Mouse (Mus musculus) gastrocnemius, postnatal 14 days (tissue): ENCODE data around the gene Zfp672. TPM values are rescaled to one million over a fixed set of nuclear protein-coding genes. Genes with fewer than 3 reads are reported as not detected.
A peak's percentile ranks its signal among the peaks of the same experiment; 100 is the strongest.
"Not testable (repeated sequence)": the region's sequence is repeated elsewhere in the genome, so short reads cannot be mapped to it uniquely, and the experiment has no call there.

Experiments used
- DNase-seq: peaks from one replicate; pipeline ENCODE4 v3.0.0; 2021; ENCODE audit warnings: mixed read lengths
- intact Hi-C: fragments of 180-260 bp; cut with DNase I; formaldehyde crosslinking; loops from one replicate; pipeline ENCODE4 v1.15.1; 2025; ENCODE audit warnings: low total_unique reads
- long read RNA-seq, 2 experiments: library from polyadenylated mRNA; stranded (forward); transcript quantifications; one replicate each; pipeline ENCODE4 v2.0.0; 2021
- total RNA-seq, 2 experiments: library from RNA; stranded (reverse); gene quantifications; 2 replicates each; pipeline ENCODE4 v1.2.3; 2021

Zfp672 gene
- 10 to 100 TPM; 43.0 to 45.1 TPM for total RNA-seq
- long read RNA-seq, experiment 1, transcript Zfp672-206 (3 exons, 426 nt) = major isoform, 10 of 39 reads
- long read RNA-seq, experiment 1, transcript Zfp672-205 (3 exons, 423 nt) = minor isoform, 5 of 39 reads
- long read RNA-seq, experiment 1, transcript Zfp672-201 (4 exons, 2,862 nt) = minor isoform, 6 of 39 reads
- long read RNA-seq, experiment 1, partial matches to known transcripts = 0 of 39 reads
- long read RNA-seq, experiment 1, other reads (novel, unspliced or antisense) = 17 of 39 reads
- long read RNA-seq, experiment 2, transcript Zfp672-206 (3 exons, 426 nt) = major isoform, 10 of 40 reads
- long read RNA-seq, experiment 2, partial matches to known transcripts = 1 of 40 reads
- long read RNA-seq, experiment 2, other reads (novel, unspliced or antisense) = 22 of 40 reads

DNA sequence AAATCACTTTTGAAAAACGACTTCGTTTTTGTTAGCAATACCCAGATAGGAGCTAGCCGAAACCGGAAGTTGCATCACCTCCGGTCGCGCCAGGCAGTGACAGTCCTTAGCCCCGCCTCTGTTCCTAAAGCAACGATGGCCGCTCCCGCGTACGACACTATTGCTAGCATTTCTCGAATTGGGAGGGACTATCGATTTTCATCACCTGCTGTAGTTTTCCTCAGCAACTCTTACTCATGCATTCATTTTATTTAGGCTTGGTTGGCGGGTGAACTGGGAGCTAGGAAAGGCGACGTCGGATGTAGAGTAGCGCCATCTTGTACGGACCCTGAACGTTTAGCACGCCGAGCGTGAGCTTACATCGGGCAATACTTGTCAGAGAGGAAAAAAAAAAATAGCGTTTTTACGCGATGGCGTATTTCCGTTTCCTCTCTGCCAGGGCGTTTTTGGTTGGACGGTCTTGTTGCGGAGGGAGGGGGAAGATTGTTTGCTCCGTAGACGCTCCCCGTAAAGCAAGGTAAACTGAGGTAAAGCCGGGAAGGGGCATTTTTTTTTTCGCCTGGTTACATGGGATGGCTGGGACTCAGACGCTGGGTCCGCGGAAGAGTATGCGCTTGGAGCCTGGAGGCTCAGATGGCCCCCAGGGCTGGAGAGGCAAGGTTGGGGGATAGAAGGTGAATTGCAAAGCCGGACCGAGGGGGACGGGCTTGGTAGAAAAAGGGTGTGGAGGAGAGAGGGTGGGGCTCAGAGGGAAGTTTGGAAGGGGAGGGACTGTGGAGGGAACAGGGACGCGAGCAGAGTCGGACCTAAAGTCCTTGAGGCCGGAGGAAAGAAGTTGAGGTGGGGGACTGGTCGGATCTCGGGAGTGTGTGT, at the start of gene Zfp672, which contains the start of gene Sh3bp5l:
Gene Zfp672 (minus strand): TSS at position 64 of the 873 bp plus-strand sequence.
Gene Sh3bp5l (plus strand): TSS at position 449 of the 873 bp plus-strand sequence.
- intact Hi-C loops = no loop called here
- DNase-seq = peak; percentile 90

DNA sequence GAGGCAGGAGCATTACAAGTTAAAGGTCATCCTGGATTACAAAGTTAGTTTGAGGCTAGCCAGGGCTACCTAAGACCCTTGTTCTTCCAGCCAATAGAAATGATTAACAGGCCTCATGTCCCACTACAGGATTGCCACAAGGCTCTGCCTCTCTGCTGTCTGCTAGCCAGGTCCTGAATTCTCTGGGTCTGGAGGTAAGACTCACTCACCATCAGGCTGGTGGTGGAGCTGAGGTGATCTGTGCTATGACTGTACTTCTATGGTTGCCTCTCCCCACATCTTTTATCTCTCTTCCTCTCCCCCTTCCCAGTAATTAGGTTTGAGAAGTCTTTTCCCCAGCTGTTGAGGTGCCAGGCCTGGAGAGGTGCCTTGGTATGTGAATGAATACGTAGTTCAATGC, 49.4 kb upstream of the Zfp672 start:
- intact Hi-C loops = no loop called here
- DNase-seq = no peak

DNA sequence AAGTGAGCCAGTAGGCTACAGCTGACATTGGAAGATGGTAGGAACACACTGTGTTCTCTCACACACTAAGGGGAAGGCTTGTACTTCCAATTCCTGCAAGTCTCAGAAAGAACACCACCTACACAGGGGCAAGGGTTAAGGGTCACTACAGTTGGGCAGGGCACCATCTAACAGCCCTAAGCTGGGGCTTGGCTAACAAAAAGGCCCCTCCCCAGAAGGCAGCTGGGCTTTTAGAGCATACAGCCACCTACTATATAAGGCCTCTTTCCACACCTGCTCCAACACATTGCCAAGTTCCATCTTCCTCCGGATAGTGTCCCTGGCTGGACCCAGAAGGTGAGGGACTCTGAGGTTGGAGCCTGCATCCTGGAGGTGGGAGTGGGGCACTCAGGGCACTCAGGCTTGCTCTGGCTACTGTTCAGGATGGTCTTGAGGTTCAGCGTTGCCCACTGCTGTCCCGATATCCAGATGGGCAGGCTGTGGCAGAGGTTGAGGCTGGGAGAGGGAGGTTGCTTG, 48.7 kb upstream of the Zfp672 start, which contains the start of gene Lypd8:
Gene Lypd8 (plus strand): TSS at position 281 of the 516 bp plus-strand sequence.
- DNase-seq = no peak
- intact Hi-C loops = no loop called here

DNA sequence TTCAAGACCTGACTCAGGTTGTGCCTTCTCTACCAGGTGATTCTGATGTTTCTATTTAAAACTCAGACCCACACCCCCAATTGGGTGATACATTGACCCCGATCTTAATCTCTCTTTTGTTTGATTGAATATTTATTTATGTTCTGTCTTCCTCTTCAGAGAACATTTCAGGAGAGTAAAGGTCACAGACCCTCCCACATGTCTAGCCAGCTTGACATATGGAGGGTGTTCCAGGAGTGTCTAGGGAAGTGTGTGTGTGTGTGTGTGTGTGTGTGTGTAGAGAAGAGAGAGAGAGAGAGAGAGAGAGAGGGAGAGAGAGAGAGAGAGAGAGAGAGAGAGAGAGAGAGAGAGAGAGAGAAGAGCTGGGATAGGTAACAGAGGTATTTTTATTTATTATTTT, 47.5 kb upstream of the Zfp672 start:
- DNase-seq = no peak
- intact Hi-C loops = no loop called here

DNA sequence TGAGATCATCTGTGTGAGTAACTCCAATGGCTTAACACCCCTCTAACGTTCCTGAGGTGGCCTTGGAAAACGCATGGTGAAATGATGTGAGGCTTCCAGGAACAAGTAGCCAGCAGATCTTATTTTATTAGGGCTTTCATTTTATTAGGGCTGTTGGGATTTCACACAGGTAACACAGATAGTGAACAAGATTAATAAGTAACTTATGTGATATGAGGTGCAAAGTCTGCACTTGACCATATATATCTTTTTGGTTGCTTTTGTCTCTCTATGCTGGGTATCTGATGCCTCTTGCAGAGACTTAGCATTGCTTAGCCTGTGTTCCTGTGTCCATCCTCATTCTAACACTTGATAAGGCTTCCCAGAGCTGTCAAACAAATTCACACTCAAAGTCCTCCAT, 47.1 kb upstream of the Zfp672 start:
- no peak for DNase-seq
- intact Hi-C loops = no loop called here

DNA sequence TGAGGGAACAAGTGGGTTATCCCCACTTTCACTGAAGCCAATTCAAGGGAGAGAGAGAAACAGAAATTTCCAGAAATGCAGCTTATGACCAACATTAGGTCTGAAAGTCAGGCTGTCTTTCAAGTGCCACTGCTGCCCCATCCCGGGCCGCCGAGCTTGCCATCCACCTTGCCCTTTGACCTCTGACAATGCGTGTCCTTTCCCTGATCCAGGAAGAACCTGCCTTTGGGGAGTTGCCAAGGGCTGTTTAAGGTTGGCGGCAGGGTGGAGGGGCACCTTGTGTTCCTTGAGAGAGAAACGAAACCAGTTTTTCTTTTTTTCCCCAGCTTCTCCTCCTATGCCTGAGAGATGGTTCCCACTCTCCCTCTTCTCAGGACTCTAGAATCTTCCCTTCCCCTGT, 36.1 kb upstream of the Zfp672 start:
- intact Hi-C loops, DNase-seq: not testable (repeated sequence)

DNA sequence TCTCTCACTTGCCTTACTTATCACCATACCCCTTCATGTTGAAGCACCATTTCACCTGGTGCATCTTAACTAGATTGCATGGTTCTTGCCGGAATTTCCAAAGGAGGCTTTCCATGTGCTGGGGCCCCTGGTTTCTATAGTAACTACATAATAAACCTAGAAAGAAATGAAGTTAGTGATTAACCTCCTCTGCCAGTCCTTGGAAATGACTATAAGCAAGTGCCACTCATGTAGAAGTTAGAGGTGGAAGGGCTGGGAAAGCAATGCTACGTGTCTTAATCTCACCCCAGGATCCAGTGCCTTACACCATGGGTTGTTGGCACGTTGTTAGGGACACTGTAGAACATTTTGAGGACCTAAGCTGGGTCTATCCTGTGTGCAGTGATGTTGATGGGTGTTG, 34.3 kb upstream of the Zfp672 start:
- intact Hi-C loops = no loop called here
- DNase-seq = no peak

DNA sequence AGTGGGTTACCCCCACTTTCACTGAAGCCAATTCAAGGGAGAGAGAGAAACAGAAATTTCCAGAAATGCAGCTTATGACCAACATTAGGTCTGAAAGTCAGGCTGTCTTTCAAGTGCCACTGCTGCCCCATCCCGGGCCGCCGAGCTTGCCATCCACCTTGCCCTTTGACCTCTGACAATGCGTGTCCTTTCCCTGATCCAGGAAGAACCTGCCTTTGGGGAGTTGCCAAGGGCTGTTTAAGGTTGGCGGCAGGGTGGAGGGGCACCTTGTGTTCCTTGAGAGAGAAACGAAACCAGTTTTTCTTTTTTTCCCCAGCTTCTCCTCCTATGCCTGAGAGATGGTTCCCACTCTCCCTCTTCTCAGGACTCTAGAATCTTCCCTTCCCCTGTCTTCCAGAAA, 32.4 kb upstream of the Zfp672 start:
- intact Hi-C loops = not testable (repeated sequence)

DNA sequence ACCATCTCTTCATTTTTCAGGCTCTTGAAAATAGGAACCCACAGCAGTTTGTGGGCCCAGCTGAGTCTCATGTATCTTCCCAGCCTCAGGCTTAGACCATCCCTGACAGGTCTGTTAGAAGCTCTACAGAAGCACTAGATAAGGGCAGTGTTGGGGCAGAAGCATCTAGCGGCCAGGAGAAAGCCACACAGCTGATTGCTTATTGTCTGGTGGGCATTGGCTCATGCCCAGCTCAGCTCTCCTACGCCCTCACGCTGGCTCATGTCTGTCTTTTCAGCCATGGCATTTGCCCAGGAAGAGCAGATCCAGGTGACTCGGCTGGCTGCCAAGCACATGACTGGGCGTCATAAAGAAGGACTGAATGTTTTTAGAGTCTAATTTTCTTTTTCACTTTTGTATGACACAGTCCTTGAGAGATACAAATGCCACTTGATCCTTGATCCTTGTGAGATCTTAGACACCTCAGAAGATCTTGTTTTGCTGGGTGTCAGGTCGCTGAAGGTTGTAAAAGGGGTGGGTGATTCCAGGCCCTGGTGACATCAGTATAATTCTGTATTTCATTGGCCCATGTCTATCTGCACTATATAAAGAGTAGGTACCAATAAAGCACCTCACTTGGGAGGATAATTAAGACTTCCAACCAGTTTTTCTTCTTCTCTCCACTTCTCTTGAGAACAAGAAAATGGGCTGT, 27.9 kb upstream of the Zfp672 start:
- DNase-seq = no peak
- intact Hi-C loops = no loop called here

More for the DNA sequence above, 32.4 kb upstream of the Zfp672 start:
- DNase-seq = not testable (repeated sequence)

DNA sequence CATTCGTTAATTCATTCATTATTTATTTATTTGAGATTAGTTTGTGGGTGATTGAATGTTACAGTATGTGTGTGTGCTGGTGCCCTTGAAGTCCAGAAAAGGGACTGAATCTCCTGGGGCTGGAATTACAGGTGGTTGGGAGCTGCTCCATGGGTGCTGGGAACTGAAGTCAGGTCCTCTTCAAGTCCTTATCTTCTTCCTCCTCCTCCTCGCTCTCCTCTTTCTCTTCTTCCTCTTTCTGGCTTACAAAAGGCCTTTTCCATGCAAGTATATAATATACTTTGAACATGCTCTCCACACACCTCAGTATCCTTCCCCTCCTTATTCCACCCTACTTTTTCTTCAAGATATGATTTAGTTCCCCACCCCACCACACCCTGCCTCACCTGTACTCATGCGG, 26.9 kb upstream of the Zfp672 start:
- intact Hi-C loops = no loop called here
- DNase-seq = no peak

DNA sequence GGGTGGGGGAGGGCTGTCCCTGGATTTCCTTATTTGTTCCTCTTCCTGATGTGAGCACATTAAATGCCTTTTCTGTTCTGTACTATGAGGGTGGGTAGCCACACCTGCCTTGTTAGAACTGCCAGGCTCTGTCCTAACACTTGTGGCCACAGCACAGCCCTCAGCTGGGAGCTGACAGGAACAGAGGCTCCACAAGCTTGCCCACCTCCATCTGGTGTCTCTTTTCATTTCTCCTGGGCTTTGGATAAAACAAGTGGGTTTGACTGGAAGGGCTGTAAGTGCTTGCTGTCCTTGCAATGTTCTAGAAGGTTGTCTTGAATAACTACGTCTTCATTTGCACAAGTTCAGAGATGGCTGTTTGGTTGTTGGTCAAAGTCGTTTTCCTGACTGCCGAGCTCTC, 24.8 kb upstream of the Zfp672 start:
- no peak for DNase-seq
- intact Hi-C loops = no loop called here

DNA sequence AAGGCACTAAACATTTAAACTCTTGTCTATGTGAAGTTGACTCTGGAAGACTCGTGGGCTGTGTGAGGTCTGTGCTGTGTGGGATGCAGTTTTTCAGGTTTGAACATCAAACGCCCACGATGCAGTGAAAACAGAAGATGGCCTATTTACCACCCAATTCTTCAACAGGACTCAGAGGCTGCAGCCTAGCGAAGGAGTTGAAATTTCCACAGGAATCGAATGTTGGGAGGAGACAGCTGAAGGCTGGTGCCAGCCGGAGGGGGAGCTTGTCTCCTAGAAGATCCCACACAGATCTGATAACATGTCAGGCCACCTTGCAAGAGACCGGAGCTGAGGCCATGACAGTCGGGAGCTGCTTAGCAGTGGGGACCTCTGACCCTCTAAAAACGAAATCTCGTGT, 24.3 kb upstream of the Zfp672 start:
- intact Hi-C loops = no loop called here

DNA sequence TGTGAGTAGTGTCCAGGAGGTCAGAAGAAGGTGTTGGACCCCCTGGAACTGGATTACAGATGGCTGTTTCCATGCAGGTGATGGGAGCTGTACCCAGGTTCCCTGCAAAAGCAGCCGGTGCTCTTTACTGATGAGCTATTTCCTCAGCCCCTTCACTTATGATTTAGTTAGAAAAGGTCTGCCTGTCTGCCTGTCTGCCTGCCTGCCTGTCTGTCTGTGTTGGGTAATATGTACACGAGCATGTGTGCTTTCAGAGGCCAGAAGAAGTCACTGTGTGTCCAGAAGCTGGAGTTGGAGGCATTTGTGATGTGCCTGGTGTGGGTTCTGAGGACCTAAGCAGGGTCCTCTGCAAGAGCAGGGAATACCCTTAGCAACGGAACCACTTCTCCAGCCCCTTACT, 23.6 kb upstream of the Zfp672 start:
- intact Hi-C loops = no loop called here
- no peak for DNase-seq

More for the DNA sequence above, 24.3 kb upstream of the Zfp672 start:
- no peak for DNase-seq

DNA sequence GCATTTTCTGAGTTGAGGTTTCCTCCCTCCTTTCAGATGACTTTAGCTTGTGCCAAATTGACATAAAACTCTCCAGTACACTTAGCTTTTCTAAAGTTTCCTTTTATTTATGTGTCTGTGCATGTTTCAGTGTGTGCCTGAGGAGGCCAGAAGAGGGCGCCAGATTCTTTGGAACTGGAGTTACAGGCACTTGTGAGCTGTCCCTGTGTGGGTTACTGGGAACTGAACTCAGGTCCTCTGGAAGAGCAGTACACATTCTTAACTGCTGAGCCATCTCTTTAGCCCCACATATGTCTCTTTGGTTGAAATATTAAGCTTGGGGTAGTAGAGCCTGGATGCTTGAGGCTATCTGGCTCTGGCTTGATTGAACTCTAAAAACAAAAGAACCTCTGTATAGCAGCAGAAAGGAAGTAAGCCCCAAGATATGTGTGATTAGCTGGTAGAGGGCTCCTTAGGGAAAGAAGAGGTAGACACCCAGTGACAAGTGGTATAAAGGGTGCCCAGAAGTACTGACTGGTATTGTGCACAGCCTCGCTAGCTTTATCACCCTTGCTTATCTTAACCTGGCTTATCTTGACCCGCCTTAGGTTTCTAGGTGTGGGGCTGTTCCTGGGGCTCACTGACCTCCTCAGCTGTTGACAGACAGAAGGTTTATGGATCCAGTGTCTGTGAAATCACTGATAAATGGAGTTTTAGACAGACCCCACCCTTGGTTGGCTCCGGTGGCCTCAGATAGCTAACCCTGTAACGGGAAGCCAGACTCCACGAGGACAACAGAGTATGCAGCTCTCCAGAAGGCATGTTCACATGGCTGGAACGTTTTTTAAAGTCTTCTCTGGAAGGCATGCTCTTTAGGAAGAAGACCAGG, 22.8 kb upstream of the Zfp672 start:
- no peak for DNase-seq
- intact Hi-C loops = no loop called here

DNA sequence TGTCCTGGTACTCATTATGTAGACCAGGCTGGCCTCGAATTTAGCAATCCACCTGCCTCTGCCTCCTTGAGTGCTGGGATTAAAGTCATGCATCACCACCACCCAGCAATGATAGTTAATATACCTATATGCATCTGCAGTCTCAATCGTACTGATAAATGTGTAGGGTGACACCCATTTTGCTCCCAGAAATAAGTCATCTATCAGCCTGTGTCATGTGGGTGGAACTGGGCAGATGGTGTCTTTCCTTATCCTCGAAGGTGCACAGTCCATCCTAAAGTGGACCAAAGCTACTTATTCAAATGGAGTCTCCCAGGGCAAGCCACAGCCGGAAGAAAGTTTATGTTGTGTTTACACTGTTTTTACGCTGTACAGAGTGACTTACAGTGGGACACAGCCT, 21.0 kb upstream of the Zfp672 start:
- no peak for DNase-seq
- intact Hi-C loops = no loop called here

DNA sequence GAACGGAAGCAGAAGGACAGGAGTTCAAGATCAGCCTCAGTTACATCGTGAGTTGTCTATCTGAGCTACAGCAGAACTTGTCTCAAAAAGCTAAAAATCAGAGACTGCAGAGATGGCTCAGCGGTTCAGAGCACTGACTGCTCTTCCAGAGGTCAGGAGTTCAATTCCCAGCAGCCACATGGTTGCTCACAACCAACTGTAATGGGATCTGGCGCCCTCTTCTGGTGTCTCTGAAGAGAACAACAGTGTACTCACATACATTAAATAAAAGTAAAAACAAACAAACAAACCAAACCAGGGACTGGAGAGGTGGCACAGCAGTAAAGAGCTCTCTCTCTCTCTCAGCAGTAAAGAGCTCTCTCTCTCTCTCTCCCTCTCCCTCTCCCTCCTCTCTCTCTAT, 20.5 kb upstream of the Zfp672 start:
- intact Hi-C loops = no loop called here
- DNase-seq = no peak

DNA sequence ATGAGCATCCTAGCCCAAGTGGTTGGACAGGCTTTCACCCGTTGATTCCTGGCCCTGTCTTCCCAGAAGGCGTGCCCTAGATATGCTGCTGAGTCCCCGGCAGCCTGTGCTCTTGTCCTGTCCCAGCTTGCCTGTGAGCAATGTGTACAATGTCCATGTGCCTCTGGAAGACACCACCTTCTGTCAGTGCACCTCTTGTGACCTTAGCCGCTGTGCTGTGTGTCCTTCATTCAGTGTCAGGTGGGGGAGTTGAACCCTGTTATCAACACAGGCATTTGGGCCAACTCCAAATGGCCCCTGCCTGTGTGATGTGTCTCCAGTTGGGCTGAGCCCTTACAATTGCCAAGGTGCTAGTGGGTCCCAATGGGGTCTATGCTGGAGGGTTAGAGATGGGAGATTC, 16.6 kb upstream of the Zfp672 start:
- intact Hi-C loops = no loop called here

DNA sequence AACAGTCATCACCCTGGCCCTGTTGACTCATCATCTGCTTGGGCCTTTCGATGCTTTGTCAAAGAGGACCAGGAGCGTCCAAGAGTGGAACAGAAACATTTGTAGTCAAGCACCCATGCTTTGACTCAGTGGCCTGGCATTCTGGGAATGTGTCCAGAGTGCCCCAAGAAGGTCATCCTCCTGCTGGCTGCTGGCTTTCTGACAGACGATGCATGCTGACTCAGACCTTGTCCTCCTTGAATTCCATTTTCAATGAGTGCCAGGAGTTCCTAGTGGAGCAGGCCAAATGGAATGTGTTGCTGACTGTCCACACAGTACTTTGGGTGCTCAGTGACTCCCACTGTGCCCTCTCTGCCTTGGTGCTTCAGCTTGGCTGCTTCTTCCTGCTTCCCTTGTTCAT, 4.6 kb upstream of the Zfp672 start:
- intact Hi-C loops = no loop called here
- DNase-seq = peak; percentile 43

More for the DNA sequence above, 16.6 kb upstream of the Zfp672 start:
- no peak for DNase-seq

DNA sequence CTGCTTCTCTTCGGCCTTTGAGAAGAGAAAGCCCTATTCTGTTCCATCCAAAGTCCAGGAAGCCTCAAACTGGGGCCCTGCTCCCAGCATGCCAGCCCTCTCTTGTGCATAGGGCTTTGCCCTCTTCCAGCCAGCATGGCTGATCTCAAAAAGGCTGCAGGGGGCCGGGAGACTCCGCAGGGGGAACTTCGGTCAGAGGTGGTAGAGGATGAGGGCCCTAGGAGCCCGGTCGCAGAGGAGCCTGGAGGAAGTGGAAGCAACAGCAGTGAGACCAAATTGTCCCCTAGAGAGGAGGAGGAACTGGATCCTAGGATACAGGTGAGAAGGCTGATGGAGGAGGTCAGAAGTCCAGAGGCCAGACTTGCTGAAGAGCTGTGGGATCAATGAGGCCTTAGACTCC, 1.4 kb upstream of the Zfp672 start:
- no peak for DNase-seq
- intact Hi-C loops = no loop called here
